Mouse (Mus musculus) CD4-positive naive resting alpha-beta T cell, adult 57 days (primary cell): ENCODE data around the gene Inpp4b. TPM values are rescaled to one million over a fixed set of nuclear protein-coding genes. Genes with fewer than 3 reads are reported as not detected.

Experiments used
- total RNA-seq: library from RNA; stranded (reverse); gene quantifications from one replicate; pipeline ENCODE4 v1.2.4, GENCODE M21; 2023

Inpp4b gene
- total RNA-seq: 802 TPM

DNA sequence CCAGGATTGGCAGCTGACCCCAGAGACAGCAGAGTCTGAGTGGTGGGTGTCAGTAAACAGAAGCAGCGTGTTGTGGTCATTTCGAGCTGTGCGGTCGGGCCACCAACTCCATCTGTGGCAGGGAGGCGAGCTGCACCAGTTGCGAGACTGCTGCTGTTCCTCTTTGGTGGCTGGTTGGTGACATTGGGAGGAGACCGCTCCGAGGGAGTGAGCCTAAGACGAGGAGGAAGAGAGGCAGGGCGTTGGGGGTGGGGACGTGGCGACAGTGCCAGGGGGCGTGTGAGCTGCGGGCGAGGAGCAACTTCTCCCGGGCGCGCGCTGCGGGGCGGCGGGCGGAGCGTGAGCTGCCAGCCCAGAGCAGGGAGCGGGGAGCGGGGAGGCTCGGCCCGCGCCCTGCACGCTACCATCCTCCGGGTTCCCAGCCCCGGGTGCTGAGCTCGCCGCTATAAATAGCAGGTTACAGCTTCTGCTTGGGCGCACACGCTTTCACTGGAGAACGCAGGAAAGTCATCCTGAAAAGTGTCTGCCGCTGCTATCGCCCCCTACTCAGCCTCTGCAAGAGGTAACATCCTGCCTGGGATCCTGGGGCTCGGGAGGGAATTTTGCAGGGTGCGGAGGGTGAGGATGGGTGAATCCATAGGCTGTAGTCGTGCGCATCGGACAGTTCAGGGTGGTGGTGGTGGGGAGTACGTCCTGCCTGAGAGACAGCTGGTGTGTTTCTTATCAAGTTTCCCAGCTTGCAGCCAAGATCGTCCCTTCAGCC lies at the start of gene Inpp4b:
Gene Inpp4b, plus strand, starts transcription at position 321 of the 763 bp plus-strand sequence.

